Mouse (Mus musculus): ENCODE data around the gene Dynll1.
"Not testable (repeated sequence)": the region's sequence is repeated elsewhere in the genome, so short reads cannot be mapped to it uniquely, and the experiment has no call there.

DNA sequence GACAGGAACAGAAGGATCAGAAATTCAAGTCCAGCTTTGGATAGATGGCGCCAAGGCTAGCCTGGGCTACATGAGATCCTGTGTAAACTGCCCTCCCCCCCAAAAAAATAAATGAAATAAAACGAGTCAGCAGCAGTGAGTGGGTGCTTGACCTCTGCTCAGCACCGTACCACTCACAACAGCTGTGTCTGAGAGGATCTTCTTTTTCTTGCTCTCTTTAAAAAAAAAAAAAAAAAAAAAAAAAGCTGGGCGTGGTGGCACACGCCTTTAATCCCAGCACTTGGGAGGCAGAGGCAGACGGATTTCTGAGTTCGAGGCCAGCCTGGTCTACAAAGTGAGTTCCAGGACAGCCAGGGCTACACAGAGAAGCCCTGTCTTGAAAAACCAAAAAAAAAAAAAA, 1.4 kb upstream of the Dynll1 start:
- not testable (repeated sequence) for TF ChIP-seq POLR2A (IDR thresholded peaks at IDR 0.05; ENCODE audit: low read depth, low read length); CTCF (IDR thresholded peaks at IDR 0.05; ENCODE audit: extremely low read depth, insufficient read length, insufficient replicate concordance, low read depth, low read length)
